In genomic region chr4:152494360-152494879, GRCm38 (mm10) we compare ENCODE assay signal across 10 mouse cellular contexts. TPM values are rescaled to one million over a fixed set of nuclear protein-coding genes. Genes with fewer than 3 reads are reported as not detected.
DNase-seq lines count a peak whose midpoint lies in the region; ATAC-seq and TF ChIP-seq lines count a peak whose summit lies in the region.
"Had no signal": no experiment of that assay in that cellular context is flagged by ENCODE, and none has a peak within 500 bp of the region (broad histone marks: within the 10 kb centered on the region; RNA-seq: fewer than 3 reads in every experiment).

No protein-coding gene starts in this region.

- peaks cover 9% of the 10 kb centered on the region; the same call in 1 of the 2 replicates for H3K4me1 ChIP-seq in cerebellum, adult 2 months (ENCODE audit: control insufficient read depth, insufficient read depth, low read length)
- peaks cover 16% of the 10 kb centered on the region for H3K4me1 ChIP-seq in midbrain, embryonic 16.5 days (ENCODE audit: control insufficient read depth, insufficient read depth, low read length)
- H3K4me1 ChIP-seq: liver, embryonic 13.5 days had no signal

- H3K4me2 ChIP-seq in midbrain, embryonic 16.5 days (ENCODE audit: low read length): peak overlapping the region; percentile 16; the same call in 1 of the 2 replicates
- H3K4me2 ChIP-seq: liver, embryonic 13.5 days had no signal

- H3K4me3 ChIP-seq in cerebellum, adult 2 months (replicated peaks; ENCODE audit: insufficient read depth, low read depth, low read length): peak overlapping the region; percentile 28
- no peak overlapping the region for H3K4me3 ChIP-seq in midbrain, embryonic 16.5 days (ENCODE audit: low read depth, low read length)
- H3K4me3 ChIP-seq: heart, adult 2 months; liver, embryonic 13.5 days had no signal

- H3K27me3 ChIP-seq in cerebellum, adult 2 months (ENCODE audit: control insufficient read depth, insufficient read depth, low read length): no peaks in the 10 kb centered on the region
- H3K27me3 ChIP-seq in midbrain, embryonic 16.5 days (ENCODE audit: control insufficient read depth, insufficient read depth, low read depth, low read length): no peaks in the 10 kb centered on the region
- H3K27me3 ChIP-seq: liver, embryonic 13.5 days had no signal

- no peak overlapping the region for H3K27ac ChIP-seq in cerebellum, adult 2 months (ENCODE audit: insufficient read depth, low read length)
- H3K27ac ChIP-seq in midbrain, embryonic 16.5 days (ENCODE audit: low read length): peak overlapping the region; percentile 41
- H3K27ac ChIP-seq: heart, adult 2 months; liver, embryonic 13.5 days had no signal

- DNase-seq in cerebellum, adult 11 months: peak; percentile 48
- no peak for DNase-seq in cerebellum, postnatal 4 days (ENCODE audit: low spot score in 2 of 2)
- peak; percentile 27 for DNase-seq in kidney, adult 9 months
- DNase-seq in kidney, adult 8-10 months: no peak
- peak; percentile 54 to 66 for DNase-seq in cerebellum, adult 2 months
- DNase-seq in lung, adult 18-20 months: no peak
- no peak for DNase-seq in urinary bladder, postnatal 4 days (ENCODE audit: low spot score in 2 of 2)
- DNase-seq: heart, adult 2 months; liver, embryonic 13.5 days had no signal

- TF ChIP-seq CTCF in cerebellum, adult 2 months (IDR thresholded peaks at IDR 0.05; ENCODE audit: borderline replicate concordance, insufficient read depth, low read depth, low read length): no peak

- peak overlapping the region; percentile 15; the same call in 1 of the 2 replicates for H3K9ac ChIP-seq in midbrain, embryonic 16.5 days (ENCODE audit: low read depth, low read length)
- H3K9ac ChIP-seq: liver, embryonic 13.5 days had no signal

- peaks cover 3% of the 10 kb centered on the region; the same call in 1 of the 2 replicates for H3K36me3 ChIP-seq in midbrain, embryonic 16.5 days (ENCODE audit: control insufficient read depth, insufficient read depth, low read length)
- H3K36me3 ChIP-seq: liver, embryonic 13.5 days had no signal

- 3% methylated on average over 20 of the region's 20 CpGs for WGBS in cerebellum, adult 2 months
- 28% methylated on average over 20 of the region's 20 CpGs for WGBS in midbrain, embryonic 16.5 days

- peak; percentile 57 for ATAC-seq in midbrain, embryonic 16.5 days

- H3K9me3 ChIP-seq in midbrain, embryonic 16.5 days (replicated peaks; ENCODE audit: control insufficient read depth, low read length, poor library complexity, severe bottlenecking): no peaks in the 10 kb centered on the region

- TF ChIP-seq POLR2A in cerebellum, adult 2 months (IDR thresholded peaks at IDR 0.05; ENCODE audit: borderline replicate concordance, insufficient read depth, low read length): no peak

RNA-seq across cellular contexts. Expression of gene Kcnab2, which starts 16.7 kb away (rescaled TPM):
- 161 and 191 TPM in 2 replicates for polyA plus RNA-seq in cerebellum, adult 2 months (2012; rRNA removed)
- 23.6 and 29.8 TPM in 2 replicates for polyA plus RNA-seq in midbrain, embryonic 16.5 days (2015; fragmentation: Nextera tagmentation; extraction: Ambion mirVana)

RNA-seq across cellular contexts. Expression of gene Nphp4, which starts 17.9 kb away (rescaled TPM):
- 8.7 and 8.8 TPM in 2 replicates for polyA plus RNA-seq in cerebellum, adult 2 months (2012; rRNA removed)
- polyA plus RNA-seq in midbrain, embryonic 16.5 days (2015; fragmentation: Nextera tagmentation; extraction: Ambion mirVana): 5.7 and 6.4 TPM in 2 replicates

Comparison
In these comparisons a context has a peak if more than half of its experiments do, and no peak if none do; other contexts are left out.
1. DNase-seq: peak in cerebellum, adult 11 months (single experiment), kidney, adult 9 months (single experiment) and cerebellum, adult 2 months (2 of 2); none in cerebellum, postnatal 4 days (0 of 2), kidney, adult 8-10 months (0 of 2), lung, adult 18-20 months (0 of 2) and urinary bladder, postnatal 4 days (0 of 2).